ENCODE assay signal across 11 mouse cellular contexts in the genomic region with DNA sequence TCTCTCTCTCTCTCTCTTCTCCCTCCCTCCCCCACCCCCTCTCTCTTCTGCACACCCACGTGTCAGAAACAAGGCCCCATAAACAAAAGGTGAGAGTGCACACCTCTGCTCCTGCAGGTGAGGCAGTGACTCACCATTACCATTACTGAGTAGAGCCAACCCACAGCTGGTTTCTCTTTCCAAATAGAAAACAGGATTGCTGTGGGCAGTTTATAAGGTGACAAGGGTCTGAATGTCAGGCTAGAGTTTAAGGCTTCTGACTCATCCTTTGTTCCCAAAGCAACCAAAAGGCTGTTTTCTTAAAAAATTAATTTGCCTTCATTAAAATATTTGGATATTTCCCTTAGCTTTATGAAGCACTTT.
A peak's percentile ranks its signal among the peaks of the same experiment; 100 is the strongest.
DNase-seq lines count a peak whose midpoint lies in the region; ATAC-seq and TF ChIP-seq lines count a peak whose summit lies in the region.
"Had no signal": no experiment of that assay in that cellular context is flagged by ENCODE, and none has a peak within 500 bp of the region (broad histone marks: within the 10 kb centered on the region; RNA-seq: fewer than 3 reads in every experiment).

No protein-coding gene starts in this region.

- no peak for TF ChIP-seq CTCF in lung, embryonic 14.5 days (IDR thresholded peaks at IDR 0.05; ENCODE audit: low read depth)
- TF ChIP-seq CTCF in lung, adult 2 months (IDR thresholded peaks at IDR 0.05; ENCODE audit: insufficient read depth, low read length) = no peak

- WGBS in forebrain, embryonic 11.5 days = 0% methylated on average over 1 of the region's 1 CpGs
- WGBS in forebrain, embryonic 14.5 days = 0% methylated on average over 1 of the region's 1 CpGs
- 7% methylated on average over 1 of the region's 1 CpGs for WGBS in lung, embryonic 14.5 days
- 18% methylated on average over 1 of the region's 1 CpGs for WGBS in lung, adult 2 months
- 0% methylated on average over 1 of the region's 1 CpGs for WGBS in hindbrain, embryonic 14.5 days
- WGBS in neural tube, embryonic 15.5 days = 0% methylated on average over 1 of the region's 1 CpGs

- H3K36me3 ChIP-seq in forebrain, embryonic 11.5 days (ENCODE audit: control insufficient read depth, insufficient read depth, low read length) = no peaks in the 10 kb centered on the region
- H3K36me3 ChIP-seq in forebrain, embryonic 14.5 days (ENCODE audit: control insufficient read depth, insufficient read depth, low read length) = no peaks in the 10 kb centered on the region
- peaks cover 31% of the 10 kb centered on the region for H3K36me3 ChIP-seq in lung, embryonic 14.5 days (ENCODE audit: insufficient read depth)
- H3K36me3 ChIP-seq in hindbrain, embryonic 14.5 days (replicated peaks; ENCODE audit: control insufficient read depth, insufficient read depth) = peaks cover 5% of the 10 kb centered on the region; the same call in 1 of the 2 replicates
- H3K36me3 ChIP-seq in neural tube, embryonic 15.5 days = no peaks in the 10 kb centered on the region
- H3K36me3 ChIP-seq: embryonic facial prominence, embryonic 13.5 days; limb, embryonic 15.5 days had no signal

- no peak overlapping the region for H3K27ac ChIP-seq in forebrain, embryonic 11.5 days (ENCODE audit: low read depth, low read length)
- H3K27ac ChIP-seq in forebrain, embryonic 14.5 days (ENCODE audit: low read depth, low read length) = no peak overlapping the region
- H3K27ac ChIP-seq in lung, embryonic 14.5 days (ENCODE audit: low read depth) = no peak overlapping the region; the same call in 1 of the 2 replicates
- H3K27ac ChIP-seq in hindbrain, embryonic 14.5 days = peak overlapping the region; percentile 94
- H3K27ac ChIP-seq in neural tube, embryonic 15.5 days (replicated peaks) = peak overlapping the region; percentile 92
- H3K27ac ChIP-seq: embryonic facial prominence, embryonic 13.5 days; layer of hippocampus, adult 2 months; limb, embryonic 15.5 days had no signal

- H3K4me2 ChIP-seq in forebrain, embryonic 11.5 days (ENCODE audit: low read depth, low read length, severe bottlenecking) = peak overlapping the region; percentile 57
- H3K4me2 ChIP-seq in forebrain, embryonic 14.5 days (ENCODE audit: low read length) = no peak overlapping the region
- peak overlapping the region; percentile 79 for H3K4me2 ChIP-seq in lung, embryonic 14.5 days
- peak overlapping the region; percentile 83 for H3K4me2 ChIP-seq in hindbrain, embryonic 14.5 days (replicated peaks)
- 0 out of 2 replicates have a peak overlapping the region, but pooled peaks have one; percentile 75 for H3K4me2 ChIP-seq in neural tube, embryonic 15.5 days

- no peak for TF ChIP-seq POLR2A in lung, adult 2 months (IDR thresholded peaks at IDR 0.05; ENCODE audit: borderline replicate concordance, extremely low read depth, low read depth, low read length)

- no peak overlapping the region for H3K9ac ChIP-seq in forebrain, embryonic 11.5 days (ENCODE audit: low read length)
- no peak overlapping the region for H3K9ac ChIP-seq in forebrain, embryonic 14.5 days (ENCODE audit: low read length)
- H3K9ac ChIP-seq in lung, embryonic 14.5 days = no peak overlapping the region; the same call in 1 of the 2 replicates
- no peak overlapping the region for H3K9ac ChIP-seq in hindbrain, embryonic 14.5 days
- no peak overlapping the region for H3K9ac ChIP-seq in neural tube, embryonic 15.5 days (replicated peaks)
- H3K9ac ChIP-seq: limb, embryonic 15.5 days had no signal

- H3K27me3 ChIP-seq in forebrain, embryonic 11.5 days (ENCODE audit: control insufficient read depth, insufficient read depth, low read length) = peaks cover 25% of the 10 kb centered on the region
- peaks cover 24% of the 10 kb centered on the region for H3K27me3 ChIP-seq in forebrain, embryonic 14.5 days (replicated peaks; ENCODE audit: control insufficient read depth, insufficient read depth, low read length)
- 0 out of 2 replicates have a peak, but pooled peaks cover 15% of the 10 kb centered on the region for H3K27me3 ChIP-seq in lung, embryonic 14.5 days (ENCODE audit: insufficient read depth, low read length)
- H3K27me3 ChIP-seq in hindbrain, embryonic 14.5 days (ENCODE audit: control insufficient read depth, insufficient read depth, low read length) = no peaks in the 10 kb centered on the region
- H3K27me3 ChIP-seq in neural tube, embryonic 15.5 days (replicated peaks) = no peaks in the 10 kb centered on the region

- H3K4me1 ChIP-seq in forebrain, embryonic 11.5 days (replicated peaks; ENCODE audit: control insufficient read depth, insufficient read depth, low read length) = peaks cover 30% of the 10 kb centered on the region
- H3K4me1 ChIP-seq in forebrain, embryonic 14.5 days (ENCODE audit: control insufficient read depth, insufficient read depth, low read length) = peaks cover 21% of the 10 kb centered on the region
- 0 out of 2 replicates have a peak, but pooled peaks cover 6% of the 10 kb centered on the region for H3K4me1 ChIP-seq in lung, embryonic 14.5 days (ENCODE audit: insufficient read depth)
- no peaks in the 10 kb centered on the region for H3K4me1 ChIP-seq in lung, adult 2 months (ENCODE audit: control insufficient read depth, insufficient read depth, low read length)
- H3K4me1 ChIP-seq in hindbrain, embryonic 14.5 days (replicated peaks; ENCODE audit: control insufficient read depth, insufficient read depth, low read length) = peaks cover 82% of the 10 kb centered on the region
- peaks cover 66% of the 10 kb centered on the region for H3K4me1 ChIP-seq in neural tube, embryonic 15.5 days

- no peak for DNase-seq in forebrain, embryonic 11.5 days (ENCODE audit: low spot score)
- no peak for DNase-seq in forebrain, embryonic 14.5 days (ENCODE audit: low spot score)
- no peak for DNase-seq in lung, embryonic 14.5 days
- DNase-seq in lung, adult 2 months = no peak
- no peak for DNase-seq in hindbrain, embryonic 14.5 days (ENCODE audit: low spot score)
- no peak for DNase-seq in thymus, postnatal 4 days
- no peak for DNase-seq in layer of hippocampus, postnatal 10 days (ENCODE audit: low spot score in 2 of 2)

- no peak for ATAC-seq in forebrain, embryonic 11.5 days (replicated peaks; ENCODE audit: low FRiP score)
- ATAC-seq in forebrain, embryonic 14.5 days = no peak
- no peak for ATAC-seq in lung, embryonic 14.5 days (ENCODE audit: insufficient read depth)
- no peak for ATAC-seq in hindbrain, embryonic 14.5 days (ENCODE audit: low FRiP score)
- no peak for ATAC-seq in neural tube, embryonic 15.5 days (ENCODE audit: low FRiP score)

- no peak overlapping the region for H3K4me3 ChIP-seq in forebrain, embryonic 11.5 days (ENCODE audit: low read depth, low read length)
- no peak overlapping the region for H3K4me3 ChIP-seq in forebrain, embryonic 14.5 days (ENCODE audit: low read depth, low read length)
- H3K4me3 ChIP-seq in lung, embryonic 14.5 days (ENCODE audit: low read depth, low read length) = no peak overlapping the region
- no peak overlapping the region for H3K4me3 ChIP-seq in lung, adult 2 months (replicated peaks; ENCODE audit: extremely low read depth, low read depth, low read length)
- H3K4me3 ChIP-seq in hindbrain, embryonic 14.5 days (replicated peaks; ENCODE audit: low read length) = no peak overlapping the region
- H3K4me3 ChIP-seq in neural tube, embryonic 15.5 days (replicated peaks) = no peak overlapping the region
- H3K4me3 ChIP-seq: layer of hippocampus, adult 2 months had no signal

- no peaks in the 10 kb centered on the region for H3K9me3 ChIP-seq in forebrain, embryonic 11.5 days (ENCODE audit: control insufficient read depth, low read length)
- H3K9me3 ChIP-seq in forebrain, embryonic 14.5 days (replicated peaks; ENCODE audit: control insufficient read depth, low read length) = no peaks in the 10 kb centered on the region
- H3K9me3 ChIP-seq in lung, embryonic 14.5 days (ENCODE audit: low read depth, low read length) = no peaks in the 10 kb centered on the region
- no peaks in the 10 kb centered on the region for H3K9me3 ChIP-seq in hindbrain, embryonic 14.5 days (ENCODE audit: control insufficient read depth, low read length)
- H3K9me3 ChIP-seq in neural tube, embryonic 15.5 days (replicated peaks) = no peaks in the 10 kb centered on the region
- H3K9me3 ChIP-seq: embryonic facial prominence, embryonic 13.5 days; limb, embryonic 15.5 days had no signal

Comparison
In these comparisons a context has a peak if more than half of its experiments do, and no peak if none do; other contexts are left out.
1. H3K27ac ChIP-seq: peak in hindbrain, embryonic 14.5 days (single experiment) and neural tube, embryonic 15.5 days (single experiment); none in forebrain, embryonic 11.5 days (single experiment), forebrain, embryonic 14.5 days (single experiment) and lung, embryonic 14.5 days (single experiment).